Mouse (Mus musculus) limb, embryonic 11.5 days (tissue): ENCODE measurements at regions not wholly inside any gene's neighbourhood (a gene's known extent, or its start where the extent isn't known, plus 50 kb on each side); places are given as distances from the start of the nearest gene placed in this dataset.
"Not testable (repeated sequence)": the region's sequence is repeated elsewhere in the genome, so short reads cannot be mapped to it uniquely, and the experiment has no call there.

Experiments used
- ATAC-seq: fragments of 200-750 bp; cut with Nextera tagmentation; 2 replicates; pipeline ENCODE4 v1.8.0; 2017; ENCODE audit warnings: low read depth; ENCODE audit not compliant: insufficient number of reproducible peaks, low FRiP score, low TSS enrichment
- DNase-seq: peaks from one replicate; pipeline ENCODE4 v3.0.0-alpha.2; 2015; ENCODE audit warnings: low spot score
- H3K27ac ChIP-seq: fragments of 300-500 bp; sonication (generic); replicated peaks from 2 replicates; pipeline ENCODE4 v1.5.1; 2014; ENCODE audit warnings: low read depth, mild to moderate bottlenecking, low read length
- H3K27me3 ChIP-seq: fragments of 300-500 bp; sonication (generic); 2 replicates; pipeline ENCODE4 v1.6.1; 2014; ENCODE audit warnings: mild to moderate bottlenecking, low read length, mixed read lengths; ENCODE audit not compliant: control insufficient read depth, insufficient read depth
- H3K36me3 ChIP-seq: fragments of 300-500 bp; sonication (generic); 2 replicates; pipeline ENCODE4 v1.6.1; 2014; ENCODE audit warnings: mild to moderate bottlenecking, low read length, moderate library complexity, mixed read lengths; ENCODE audit not compliant: control insufficient read depth, insufficient read depth
- H3K4me1 ChIP-seq: fragments of 300-500 bp; sonication (generic); 2 replicates; pipeline ENCODE4 v1.6.1; 2014; ENCODE audit warnings: low read length, mixed read lengths; ENCODE audit not compliant: control insufficient read depth, insufficient read depth
- H3K4me2 ChIP-seq: fragments of 300-500 bp; sonication (generic); 2 replicates; pipeline ENCODE4 v1.6.1; 2014; ENCODE audit warnings: low read depth, mild to moderate bottlenecking, moderate library complexity; ENCODE audit not compliant: severe bottlenecking
- H3K4me3 ChIP-seq: fragments of 300-500 bp; sonication (generic); 2 replicates; pipeline ENCODE4 v1.5.1; 2014; ENCODE audit warnings: low read depth, low read length
- H3K9ac ChIP-seq: fragments of 300-500 bp; sonication (generic); 2 replicates; pipeline ENCODE4 v1.6.1; 2014; ENCODE audit warnings: mild to moderate bottlenecking, low read length
- H3K9me3 ChIP-seq: fragments of 300-500 bp; sonication (generic); 2 replicates; pipeline ENCODE4 v1.6.1; 2016; ENCODE audit warnings: low read length; ENCODE audit not compliant: control insufficient read depth
- WGBS: fragments of 180-500 bp; shearing (Covaris S2); extraction: QIAGEN DNeasy Blood & Tissue Kit; methylation state at CpG from one replicate; pipeline ENCODE4 v1.1.7; 2014; 5-methylcytosine and 5-hydroxymethylcytosine counted together

GRCm38 (mm10) chr9:43857988-43858387, 114.2 kb downstream of the Nectin1 start:
- H3K4me1 ChIP-seq = no peaks in the 10 kb centered on the region
- DNase-seq (no peak), ATAC-seq (no peak)
- H3K4me3 ChIP-seq = no peak overlapping the region
- WGBS = 43% methylated on average over 2 of the region's 2 CpGs
- peaks cover 11% of the 10 kb centered on the region for H3K27me3 ChIP-seq
- no peak overlapping the region for H3K9ac ChIP-seq
- H3K36me3 ChIP-seq = no peaks in the 10 kb centered on the region
- no peak overlapping the region for H3K4me2 ChIP-seq
- no peak overlapping the region for H3K27ac ChIP-seq
- no peaks in the 10 kb centered on the region for H3K9me3 ChIP-seq

GRCm38 (mm10) chr9:43858761-43859160, 115.0 kb downstream of the Nectin1 start:
- Histone ChIP-seq H3K9ac (no peak overlapping the region), H3K27ac (no peak overlapping the region), H3K27me3 (peaks cover 16% of the 10 kb centered on the region), H3K4me2 (no peak overlapping the region), H3K4me3 (no peak overlapping the region), H3K9me3 (no peaks in the 10 kb centered on the region), H3K4me1 (peaks cover 3% of the 10 kb centered on the region; the same call in 1 of the 2 replicates), H3K36me3 (no peaks in the 10 kb centered on the region)
- 39% methylated on average over 6 of the region's 6 CpGs for WGBS
- ATAC-seq (no peak), DNase-seq (no peak)

GRCm38 (mm10) chr9:43860264-43860663, 116.5 kb downstream of the Nectin1 start:
- peaks cover 3% of the 10 kb centered on the region; the same call in 1 of the 2 replicates for H3K4me1 ChIP-seq
- H3K9ac ChIP-seq = no peak overlapping the region
- whole genome bisulfite sequencing = 94% methylated on average over 2 of the region's 2 CpGs
- H3K27ac ChIP-seq = no peak overlapping the region
- no peak overlapping the region for H3K4me2 ChIP-seq
- DNase-seq (no peak), ATAC-seq (no peak)
- H3K9me3 ChIP-seq = no peaks in the 10 kb centered on the region
- no peak overlapping the region for H3K4me3 ChIP-seq
- H3K27me3 ChIP-seq = peaks cover 19% of the 10 kb centered on the region
- no peaks in the 10 kb centered on the region for H3K36me3 ChIP-seq

GRCm38 (mm10) chr9:43861375-43861774, 117.6 kb downstream of the Nectin1 start:
- peaks cover 3% of the 10 kb centered on the region; the same call in 1 of the 2 replicates for H3K4me1 ChIP-seq
- H3K4me2 ChIP-seq = no peak overlapping the region
- H3K9ac ChIP-seq = no peak overlapping the region
- ATAC-seq (no peak), DNase-seq (no peak)
- no peak overlapping the region for H3K27ac ChIP-seq
- H3K9me3 ChIP-seq = no peaks in the 10 kb centered on the region
- no peaks in the 10 kb centered on the region for H3K36me3 ChIP-seq
- peaks cover 19% of the 10 kb centered on the region for H3K27me3 ChIP-seq
- H3K4me3 ChIP-seq = no peak overlapping the region
- 31% methylated on average over 10 of the region's 10 CpGs for WGBS

- peaks cover 19% of the 10 kb centered on the region for H3K27me3 ChIP-seq
Measured at GRCm38 (mm10) chr9:43862034-43862433, 118.2 kb downstream of the Nectin1 start.

GRCm38 (mm10) chr9:43863609-43864397, 120.0 kb downstream of the Nectin1 start:
- H3K9ac ChIP-seq = no peak overlapping the region
- peak overlapping the region; percentile 24; the same call in 1 of the 2 replicates for H3K4me2 ChIP-seq
- no peak overlapping the region for H3K4me3 ChIP-seq
- no peaks in the 10 kb centered on the region for H3K36me3 ChIP-seq
- H3K9me3 ChIP-seq = no peaks in the 10 kb centered on the region
- peak; percentile 44 for DNase-seq
- ATAC-seq = no peak
- 2% methylated on average over 30 of the region's 30 CpGs for WGBS
- H3K27ac ChIP-seq = no peak overlapping the region
- peaks cover 19% of the 10 kb centered on the region for H3K27me3 ChIP-seq
- peaks cover 3% of the 10 kb centered on the region; the same call in 1 of the 2 replicates for H3K4me1 ChIP-seq

More at GRCm38 (mm10) chr9:43862034-43862433, 118.2 kb downstream of the Nectin1 start:
- WGBS = 15% methylated on average over 11 of the region's 11 CpGs
- not testable (repeated sequence) for H3K4me1 ChIP-seq, DNase-seq, H3K27ac ChIP-seq, H3K4me2 ChIP-seq, H3K9ac ChIP-seq, ATAC-seq, H3K9me3 ChIP-seq, H3K36me3 ChIP-seq, H3K4me3 ChIP-seq

- 79% methylated on average over 12 of the region's 12 CpGs for WGBS
- Histone ChIP-seq H3K9me3 (no peaks in the 10 kb centered on the region), H3K4me3 (no peak overlapping the region), H3K27me3 (peaks cover 14% of the 10 kb centered on the region), H3K36me3 (no peaks in the 10 kb centered on the region), H3K9ac (no peak overlapping the region), H3K4me2 (no peak overlapping the region), H3K4me1 (peaks cover 3% of the 10 kb centered on the region; the same call in 1 of the 2 replicates), H3K27ac (no peak overlapping the region)
- ATAC-seq (no peak), DNase-seq (no peak)
Measured at GRCm38 (mm10) chr9:43866802-43867201, 123.0 kb downstream of the Nectin1 start.

GRCm38 (mm10) chr9:43873841-43874240, 130.1 kb downstream of the Nectin1 start:
- Histone ChIP-seq H3K27me3 (peaks cover 9% of the 10 kb centered on the region), H3K27ac (no peak overlapping the region), H3K4me1 (no peaks in the 10 kb centered on the region), H3K4me2 (no peak overlapping the region), H3K4me3 (no peak overlapping the region), H3K9me3 (no peaks in the 10 kb centered on the region), H3K9ac (no peak overlapping the region), H3K36me3 (no peaks in the 10 kb centered on the region)
- WGBS = 89% methylated on average over 2 of the region's 2 CpGs
- DNase-seq (no peak), ATAC-seq (no peak)
